Mouse (Mus musculus) thymus, postnatal 10 days (tissue): ENCODE measurements around the gene Arhgap21.

ENCODE experiments used
- DNase-seq, 2 experiments: peaks; one replicate each; pipeline ENCODE4 v3.0.0; 2021; ENCODE audit warnings: low spot score in 2 of 2

The Arhgap21 gene

DNA sequence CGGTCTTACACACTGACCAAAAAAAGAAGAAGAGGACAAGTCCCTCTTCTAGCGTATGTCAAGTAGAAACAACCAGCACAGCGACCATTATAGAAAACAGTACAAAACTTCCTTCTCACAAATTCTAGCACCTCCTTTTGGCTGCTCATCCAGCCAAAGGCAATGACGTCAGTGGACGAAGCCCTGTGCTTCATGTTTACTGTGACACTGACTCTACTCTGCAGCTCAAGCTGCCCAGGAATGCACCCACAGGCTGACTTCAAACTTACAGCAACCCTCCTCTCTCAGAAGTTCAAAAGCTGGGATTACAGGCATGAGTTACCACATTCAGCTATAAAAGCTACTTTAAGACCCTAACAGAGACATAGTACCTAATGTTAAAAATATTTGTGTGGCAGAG, 72.2 kb downstream of the Arhgap21 start:
- DNase-seq, result no peak

DNA sequence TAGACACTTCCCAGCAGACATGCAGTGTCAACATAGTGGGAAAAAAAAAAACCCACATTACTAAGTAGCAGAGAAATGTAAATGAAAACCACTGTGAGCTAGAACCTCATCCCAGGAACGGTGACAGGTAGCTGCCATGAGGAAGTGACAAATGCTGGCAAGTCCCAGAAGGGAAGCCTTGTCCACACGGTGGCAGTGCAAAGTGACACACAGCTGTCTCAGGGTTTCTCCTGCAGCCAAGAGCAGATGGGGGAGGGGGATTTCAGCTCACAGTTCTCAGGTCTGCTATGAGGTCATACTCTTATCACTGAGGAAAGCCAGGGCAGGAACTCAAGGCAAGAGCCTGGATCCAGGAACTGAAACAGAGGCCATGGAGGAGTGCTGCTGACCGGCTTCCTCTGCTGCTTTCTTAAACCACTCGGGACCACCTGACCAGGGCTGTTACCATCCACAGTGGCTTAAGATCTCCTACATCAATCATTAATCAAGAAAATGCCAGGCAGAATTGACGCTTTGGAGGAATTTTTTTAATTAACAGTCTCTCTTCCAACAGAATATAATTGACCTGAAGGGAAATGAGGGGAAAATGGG, 74.5 kb downstream of the Arhgap21 start:
- DNase-seq, result peak in 1 of 2 experiments; percentile 18

GRCm38 (mm10) chr2:20888751-20889150, 79.9 kb downstream of the Arhgap21 start:
- DNase-seq, result no peak

GRCm38 (mm10) chr2:20883288-20883687, 85.4 kb downstream of the Arhgap21 start:
- DNase-seq, result no peak

GRCm38 (mm10) chr2:20879877-20880605, 88.6 kb downstream of the Arhgap21 start:
- DNase-seq, result no peak

- DNase-seq, result no peak
Observed at GRCm38 (mm10) chr2:20874621-20875020, 94.1 kb downstream of the Arhgap21 start.

DNA sequence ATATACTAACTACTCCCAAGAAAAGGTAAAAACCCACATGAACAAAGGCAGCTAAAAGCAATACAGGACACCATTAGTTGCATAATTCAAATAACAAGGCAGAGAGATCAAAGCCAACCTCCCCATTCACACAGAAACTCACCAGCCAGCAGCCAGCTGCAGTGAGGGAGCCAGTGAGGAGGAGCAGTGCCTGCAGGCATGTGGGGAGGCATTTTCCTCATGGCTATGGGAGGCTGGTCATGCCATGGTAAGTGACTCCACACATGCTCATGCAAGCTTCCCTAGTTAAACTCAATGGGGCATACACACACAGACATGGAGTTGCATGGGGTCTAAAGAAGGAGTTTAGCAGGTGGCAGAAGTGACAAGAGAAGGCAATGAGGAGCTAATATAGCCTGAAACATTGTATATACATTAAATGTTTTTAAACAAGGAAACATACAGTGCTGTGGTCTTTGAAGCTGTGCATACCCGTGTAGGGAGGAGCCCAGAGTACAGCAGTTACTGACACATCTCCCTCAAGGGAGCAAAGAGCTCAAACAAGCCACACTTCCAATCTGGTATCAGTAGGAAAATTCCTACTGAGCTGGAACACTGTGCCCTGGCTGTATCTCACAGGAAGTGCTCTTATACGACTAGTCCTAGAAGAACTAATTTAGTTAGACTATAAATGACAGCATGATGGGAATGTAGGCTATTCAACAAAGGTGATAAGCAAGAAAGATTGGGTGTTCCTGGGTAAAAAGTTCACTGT, 99.3 kb downstream of the Arhgap21 start:
- DNase-seq, result no peak

DNA sequence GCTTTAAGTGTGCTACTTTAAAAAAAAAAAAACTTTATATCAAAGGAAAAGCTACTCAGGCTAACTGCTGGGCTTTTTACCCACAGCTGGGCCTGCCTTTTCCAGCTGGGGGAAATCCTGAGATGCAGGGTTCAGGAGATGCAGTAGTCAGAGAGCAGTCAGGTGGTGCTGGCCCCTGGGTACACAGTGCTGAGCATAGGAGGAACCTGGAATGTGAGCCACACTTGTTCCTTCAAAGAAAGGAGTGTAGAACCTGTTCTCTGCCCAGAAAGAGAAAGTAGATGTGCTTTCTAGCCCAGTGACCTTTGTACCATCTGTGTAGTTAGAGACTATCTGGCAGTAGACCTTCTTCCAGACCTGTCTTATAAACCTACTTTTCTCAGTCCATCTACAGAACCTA, 100.6 kb downstream of the Arhgap21 start:
- DNase-seq, result no peak

- no peak for DNase-seq
Observed at GRCm38 (mm10) chr2:20865795-20866194, 102.9 kb downstream of the Arhgap21 start.

DNA sequence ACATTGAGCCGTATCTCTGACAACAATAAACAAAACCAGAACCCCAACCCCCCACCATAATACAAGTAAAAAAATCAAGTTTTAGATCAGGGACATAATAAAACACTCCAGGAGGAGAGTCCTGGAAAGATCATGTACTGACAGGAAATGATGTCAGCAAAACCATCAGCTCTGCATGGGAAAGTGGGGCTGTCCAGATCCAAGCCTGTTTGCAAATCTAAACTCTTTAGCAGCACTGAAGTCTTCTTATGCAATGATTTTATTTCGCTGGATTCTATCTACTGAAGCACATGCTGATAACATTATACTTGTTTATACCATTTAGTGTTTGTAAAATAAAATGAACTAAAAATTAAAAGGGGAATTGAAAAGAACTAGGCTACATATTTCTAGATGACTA, 104.1 kb downstream of the Arhgap21 start:
- DNase-seq, result no peak

DNA sequence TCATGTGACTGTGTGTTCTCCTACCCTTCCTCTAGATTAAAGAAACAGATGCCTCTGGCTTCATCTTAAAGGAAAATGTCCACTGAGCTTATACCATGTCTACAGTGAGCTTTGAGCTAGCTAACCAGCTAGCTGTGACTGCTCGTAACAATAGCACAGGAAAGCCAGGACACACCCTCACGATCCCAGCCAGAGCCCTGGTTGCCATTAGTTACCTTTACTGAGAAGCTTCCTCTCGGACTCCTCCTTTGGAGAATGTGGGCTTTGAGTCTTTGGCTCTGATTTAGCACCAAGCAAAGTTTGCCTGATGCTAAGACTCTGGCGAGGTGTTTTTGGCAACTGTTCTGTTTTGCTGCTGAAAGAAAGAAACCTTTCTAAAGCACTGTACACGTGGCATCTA, 107.9 kb downstream of the Arhgap21 start:
- no peak for DNase-seq

DNA sequence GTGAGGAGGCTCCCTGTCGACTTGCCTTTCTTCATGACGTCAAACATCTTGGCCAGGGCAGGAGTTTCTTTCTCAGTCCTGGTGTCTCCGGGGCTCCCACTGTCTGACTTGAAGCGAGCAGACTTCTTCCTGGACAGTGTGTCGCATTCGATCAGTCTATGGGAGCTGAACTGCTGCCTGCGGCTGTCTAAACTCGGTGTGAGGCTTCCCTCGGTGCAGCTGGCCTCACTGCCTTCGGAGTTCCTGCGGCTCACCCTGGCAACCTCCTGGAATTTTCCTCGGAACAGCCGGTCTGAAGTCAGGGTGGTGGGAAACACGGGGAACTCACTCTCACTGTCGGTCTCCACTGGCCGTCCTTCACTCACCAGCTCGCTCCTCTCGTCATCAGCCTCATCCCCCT, 119.3 kb downstream of the Arhgap21 start:
- no peak for DNase-seq

GRCm38 (mm10) chr2:20831608-20832406, 136.9 kb downstream of the Arhgap21 start:
- no peak for DNase-seq

DNA sequence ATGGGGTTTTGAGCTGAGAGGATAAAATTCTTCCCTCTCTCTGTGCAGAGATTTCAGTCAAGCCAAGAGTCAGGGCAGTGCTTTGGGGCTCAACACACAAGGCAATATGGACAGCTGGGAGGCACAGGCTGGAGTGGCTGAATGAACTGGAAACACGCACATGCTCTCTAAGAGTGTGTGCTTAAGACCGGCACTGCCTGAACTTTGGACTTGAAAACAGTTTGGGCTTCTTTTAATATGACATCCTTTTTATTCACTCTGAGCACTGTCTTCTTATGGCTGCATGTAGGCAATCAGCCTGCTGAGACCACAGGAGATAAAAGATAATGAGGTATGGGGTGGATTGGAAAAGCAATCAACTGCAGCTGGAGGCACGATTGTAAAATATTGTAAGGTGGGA, 137.8 kb downstream of the Arhgap21 start:
- DNase-seq, result no peak

DNA sequence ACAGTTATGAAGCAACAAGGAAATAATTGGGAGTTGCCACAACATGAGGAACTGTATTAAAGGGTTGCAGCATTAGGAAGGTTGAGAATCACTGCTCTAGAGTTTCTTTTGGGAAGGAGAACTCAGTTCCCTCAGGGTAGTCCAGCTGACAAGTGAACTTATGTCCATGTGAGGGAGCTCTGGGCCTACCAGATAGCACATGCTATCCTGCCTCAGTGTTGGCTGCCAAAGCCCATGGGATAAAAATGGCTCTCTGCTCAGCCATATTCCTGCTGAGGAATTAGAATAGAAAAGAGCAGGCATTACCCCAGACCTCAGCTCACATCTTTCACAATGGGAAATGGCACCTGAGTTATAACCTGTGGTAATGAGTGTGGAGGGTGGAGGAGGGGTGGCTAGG, 142.4 kb downstream of the Arhgap21 start:
- DNase-seq, result no peak

- DNase-seq, result no peak
Observed at GRCm38 (mm10) chr2:20818226-20818625, 150.5 kb downstream of the Arhgap21 start.

DNA sequence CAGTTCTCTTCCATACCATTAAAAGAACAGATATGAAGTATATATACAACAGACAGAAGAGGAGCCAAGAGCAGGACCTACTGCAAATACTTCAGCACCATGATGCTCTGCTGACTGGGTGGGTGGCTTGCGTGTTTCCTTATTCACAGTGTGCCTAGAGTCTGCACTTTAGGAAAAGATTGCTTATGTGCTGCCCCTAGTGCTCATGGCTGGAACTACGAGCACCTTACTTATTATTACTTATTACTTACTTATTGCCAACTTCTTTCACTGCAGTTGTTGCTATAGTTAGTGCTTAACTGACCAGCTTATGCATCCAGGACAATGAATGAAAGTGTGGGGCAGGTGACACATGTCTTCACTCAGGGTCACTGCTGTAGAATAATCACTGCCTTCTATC, 154.7 kb downstream of the Arhgap21 start:
- no peak for DNase-seq

DNA sequence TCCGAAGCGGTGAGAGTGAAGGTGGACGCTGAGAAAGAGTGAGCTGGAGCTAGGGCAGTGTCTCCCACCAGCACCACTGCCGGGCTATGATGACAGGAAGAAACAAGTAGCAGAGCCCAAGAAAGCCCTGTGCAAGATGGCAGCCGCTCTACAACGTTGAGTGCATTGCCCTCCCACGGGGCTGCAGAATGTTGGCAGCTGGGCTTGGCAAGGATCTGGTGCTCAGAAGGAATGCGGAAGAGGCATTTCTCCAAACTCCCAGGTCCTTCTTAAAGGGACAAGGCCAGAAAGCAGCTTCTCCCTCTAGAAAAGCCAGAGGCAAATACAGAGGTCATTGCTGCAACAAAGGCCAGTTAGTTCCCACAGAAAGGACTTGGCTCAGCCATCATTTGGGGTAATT, 157.2 kb downstream of the Arhgap21 start:
- DNase-seq, result no peak

DNA sequence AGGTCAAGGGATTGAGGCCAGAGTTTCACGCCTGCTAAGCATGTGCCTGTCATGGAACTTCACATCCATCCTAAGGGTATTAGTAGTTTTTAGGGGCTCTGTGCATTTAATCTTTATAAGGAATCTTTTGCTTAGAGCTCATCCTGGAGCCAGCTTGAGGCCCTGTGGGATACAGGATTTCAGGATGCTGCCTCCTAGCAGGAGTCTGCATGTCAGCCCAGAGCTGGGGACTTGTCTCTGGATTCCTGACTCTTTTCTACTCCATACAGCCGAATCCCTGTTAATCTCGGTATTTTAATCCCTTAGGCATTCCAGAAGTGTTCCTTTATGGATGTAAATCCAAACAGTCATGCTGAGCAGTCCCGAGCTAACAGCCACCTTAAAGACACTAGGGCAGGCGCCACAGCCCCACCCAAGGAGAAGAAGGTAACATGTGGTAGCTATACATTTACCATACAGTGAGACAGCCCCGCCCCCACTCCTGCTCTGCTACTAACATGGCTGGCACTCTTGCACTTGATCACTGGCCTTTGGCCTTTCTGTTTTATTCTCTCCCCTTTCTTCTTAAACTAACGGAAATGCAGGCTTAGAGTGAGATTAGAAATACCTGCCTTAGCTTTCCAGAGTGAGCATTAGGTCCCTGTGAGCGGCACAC, 167.3 kb downstream of the Arhgap21 start:
- no peak for DNase-seq
